Mouse (Mus musculus): ENCODE data around the gene Gm42957.
"Not testable (repeated sequence)": the region's sequence is repeated elsewhere in the genome, so short reads cannot be mapped to it uniquely, and the experiment has no call there.

Gm42957 gene

GRCm38 (mm10) chr3:96675690-96676089, 40.4 kb downstream of the Gm42957 start:
- no peak for DNase-seq

- no peak for DNase-seq
Observed at GRCm38 (mm10) chr3:96678456-96678855, 43.2 kb downstream of the Gm42957 start.

GRCm38 (mm10) chr3:96679159-96679674, 43.9 kb downstream of the Gm42957 start:
- DNase-seq: no peak

- no peak for DNase-seq
Observed at GRCm38 (mm10) chr3:96680269-96680956, 45.1 kb downstream of the Gm42957 start.

- DNase-seq: no peak
Observed at GRCm38 (mm10) chr3:96683496-96683895, 48.2 kb downstream of the Gm42957 start.

- no peak for DNase-seq
Observed at GRCm38 (mm10) chr3:96684151-96684821, 49.0 kb downstream of the Gm42957 start.

GRCm38 (mm10) chr3:96684822-96685156, 49.5 kb downstream of the Gm42957 start:
- peak in 1 of 2 experiments; percentile 35 for DNase-seq

- DNase-seq: not testable (repeated sequence)
Observed at GRCm38 (mm10) chr3:96686057-96686456, 50.8 kb downstream of the Gm42957 start.

GRCm38 (mm10) chr3:96688854-96689253, 53.6 kb downstream of the Gm42957 start:
- no peak for DNase-seq

- no peak for DNase-seq
Observed at GRCm38 (mm10) chr3:96690298-96690697, 55.0 kb downstream of the Gm42957 start.

- peak in 1 of 2 experiments; percentile 70 for DNase-seq
Observed at GRCm38 (mm10) chr3:96692506-96692905, 57.2 kb downstream of the Gm42957 start.

GRCm38 (mm10) chr3:96693579-96693978, 58.3 kb downstream of the Gm42957 start:
- no peak for DNase-seq

GRCm38 (mm10) chr3:96696198-96696765, 61.0 kb downstream of the Gm42957 start, which contains the start of gene Pias3:
Pias3 (plus strand) TSS chr3:96696384.
- peak; percentile 50 to 61 for DNase-seq

GRCm38 (mm10) chr3:96696766-96697732, 61.8 kb downstream of the Gm42957 start:
- peak; percentile 87 to 91 for DNase-seq

GRCm38 (mm10) chr3:96698993-96699690, 63.9 kb downstream of the Gm42957 start:
- peak; percentile 42 to 55 for DNase-seq

- DNase-seq: peak in 1 of 2 experiments; percentile 69
Observed at GRCm38 (mm10) chr3:96700376-96700775, 65.1 kb downstream of the Gm42957 start.

GRCm38 (mm10) chr3:96701003-96701402, 65.7 kb downstream of the Gm42957 start:
- DNase-seq: no peak
